Mouse (Mus musculus): ENCODE results near the gene Kit. TPM values are rescaled to one million over a fixed set of nuclear protein-coding genes. Genes with fewer than 3 reads are reported as not detected.

Kit gene
- total RNA-seq, 2 experiments from 2014 or later: 0.64 to 1.5 TPM

DNA sequence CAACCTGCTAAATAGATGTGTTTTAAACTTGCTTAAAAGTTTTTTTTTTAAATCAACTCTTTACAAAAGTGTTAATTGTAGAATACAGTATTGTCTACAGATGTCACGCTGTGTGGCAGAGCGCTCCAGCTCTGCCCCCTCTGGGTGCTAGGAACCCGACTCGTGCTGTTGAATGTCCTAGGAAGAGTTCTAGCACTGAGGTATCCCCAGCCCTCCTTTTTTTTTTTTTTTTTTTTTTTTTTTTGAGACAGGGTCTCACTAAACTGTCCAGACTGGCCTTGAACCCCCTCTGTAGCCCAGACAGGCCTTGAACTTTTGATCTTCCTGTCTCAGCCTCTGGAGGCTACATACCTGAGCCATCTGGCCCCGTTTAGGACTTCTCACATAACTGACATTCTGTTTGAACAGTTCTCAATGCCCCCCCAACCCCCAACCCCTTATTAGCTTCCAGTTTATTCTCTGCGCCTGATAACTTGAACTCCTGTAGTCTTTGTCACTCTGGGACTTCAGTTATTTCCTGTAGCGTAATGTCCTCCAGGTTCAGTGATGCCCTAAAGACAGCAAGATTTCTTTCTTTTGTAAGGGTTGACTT lies 130.0 kb downstream of the Kit start:
- Histone ChIP-seq H3K27ac (no peak overlapping the region), H3K4me3 (no peak overlapping the region)
- intact Hi-C loops (cut with DNase I): no loop called here
- TF ChIP-seq CTCF (IDR thresholded peaks at IDR 0.05): no peak
- DNase-seq: no peak

DNA sequence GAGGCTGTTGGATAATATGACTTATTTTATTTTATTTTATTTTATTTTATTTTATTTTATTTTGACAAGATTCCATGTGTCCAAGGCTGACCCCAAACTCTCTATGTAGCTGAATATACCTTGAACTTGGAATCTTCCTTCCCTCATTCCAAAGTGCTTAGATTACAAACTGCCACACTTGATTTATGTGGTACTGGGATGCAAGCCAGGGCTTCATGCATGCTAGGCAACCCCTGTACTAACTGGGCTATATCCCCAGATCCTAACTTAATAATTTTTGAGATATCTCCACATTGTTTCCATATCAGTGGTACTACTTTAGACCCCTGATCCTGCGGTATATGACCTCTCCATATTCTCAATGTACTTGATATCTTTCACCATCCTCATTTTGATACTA lies 130.7 kb downstream of the Kit start:
- TF ChIP-seq CTCF (IDR thresholded peaks at IDR 0.05): no peak
- no peak overlapping the region for H3K27ac ChIP-seq
- DNase-seq: no peak
- H3K4me3 ChIP-seq: no peak overlapping the region
- intact Hi-C loops (cut with DNase I): no loop called here

Data from gastrocnemius, adult 2 months (tissue).